Mouse (Mus musculus): ENCODE data around the gene Ppil4. TPM values are rescaled to one million over a fixed set of nuclear protein-coding genes. Genes with fewer than 3 reads are reported as not detected.

Gene Ppil4
- total RNA-seq, 2 experiments from 2014 or later, result 25.5 to 30.8 TPM

DNA sequence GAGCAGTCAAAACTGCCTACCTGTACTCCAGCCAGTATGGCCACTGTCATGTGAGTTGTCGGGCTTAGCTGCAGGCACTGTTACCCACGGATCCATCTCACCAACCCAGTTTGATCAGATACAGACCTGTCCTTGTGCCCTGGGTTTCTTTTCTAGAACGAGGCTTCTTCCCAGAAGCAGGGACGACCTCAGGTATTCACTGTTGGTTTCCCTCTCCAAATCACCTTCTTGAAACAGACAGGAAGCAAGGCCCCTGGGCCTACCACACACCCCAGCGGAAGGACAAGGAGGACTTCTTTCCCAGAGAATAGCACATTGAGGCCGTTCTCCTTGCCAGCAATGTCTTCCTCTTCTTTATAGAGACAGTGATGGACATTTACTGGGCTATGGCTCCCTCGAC lies 67.8 kb downstream of the Ppil4 start:
- no peak for DNase-seq (ENCODE audit: low spot score in 2 of 2)

DNA sequence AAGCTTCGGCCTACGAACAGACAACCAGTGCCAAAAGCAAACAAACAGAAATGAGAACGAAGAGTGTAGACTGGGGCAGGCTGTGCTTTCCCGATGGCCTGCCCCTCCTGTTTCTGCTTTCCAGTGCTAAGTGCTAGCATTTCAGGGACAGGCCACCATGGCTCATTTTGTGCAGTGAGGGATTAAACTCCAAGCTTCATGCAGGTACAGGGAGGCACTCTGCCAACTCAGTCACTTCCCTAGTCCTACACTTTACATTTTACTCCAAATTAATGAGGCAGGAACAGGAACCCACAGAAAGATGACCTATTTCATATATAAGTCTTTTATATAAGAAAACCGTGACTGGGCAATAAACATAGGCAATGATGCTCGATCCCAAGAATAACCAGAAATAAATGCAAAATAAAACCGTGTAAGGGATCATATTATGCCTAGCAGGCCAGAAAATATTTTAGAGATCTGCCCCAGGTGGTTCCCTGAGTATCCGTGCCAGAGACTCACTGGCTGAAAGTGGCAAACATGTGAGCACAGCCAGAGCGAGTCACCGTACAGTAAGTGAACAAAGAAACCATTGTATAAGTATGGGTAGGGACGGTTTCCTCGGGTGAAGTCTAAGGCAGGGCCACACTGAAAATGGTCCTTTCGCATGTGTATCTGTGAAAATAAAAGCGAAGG lies 68.7 kb downstream of the Ppil4 start:
- no peak for DNase-seq (ENCODE audit: low spot score in 2 of 2)

GRCm38 (mm10) chr10:7861937-7862657 lies 69.4 kb downstream of the Ppil4 start:
- DNase-seq (ENCODE audit: low spot score in 2 of 2), result no peak

- DNase-seq (ENCODE audit: low spot score in 2 of 2), result no peak
Measured at GRCm38 (mm10) chr10:7863411-7863810, 70.7 kb downstream of the Ppil4 start.

DNA sequence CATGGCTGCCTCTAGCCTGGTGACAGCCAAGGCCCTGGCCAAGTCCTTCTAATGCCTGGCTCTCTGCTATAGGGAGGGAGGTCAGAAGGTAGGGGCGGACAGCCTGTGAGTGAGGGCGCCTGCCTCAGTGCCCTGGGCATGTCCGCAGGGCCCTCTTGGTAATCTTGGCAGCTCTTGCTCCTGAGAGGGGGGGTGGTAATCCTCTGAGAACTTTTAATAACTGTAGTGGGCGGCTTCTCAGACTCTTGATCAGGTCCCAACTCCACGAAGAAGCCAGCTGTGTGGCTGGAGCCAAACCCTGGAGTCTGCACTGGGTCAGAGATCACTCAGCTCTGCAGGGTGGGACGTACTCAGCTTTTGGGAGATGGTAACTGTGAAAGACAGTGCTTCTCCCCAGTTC lies 71.5 kb downstream of the Ppil4 start:
- no peak for DNase-seq (ENCODE audit: low spot score in 2 of 2)

DNA sequence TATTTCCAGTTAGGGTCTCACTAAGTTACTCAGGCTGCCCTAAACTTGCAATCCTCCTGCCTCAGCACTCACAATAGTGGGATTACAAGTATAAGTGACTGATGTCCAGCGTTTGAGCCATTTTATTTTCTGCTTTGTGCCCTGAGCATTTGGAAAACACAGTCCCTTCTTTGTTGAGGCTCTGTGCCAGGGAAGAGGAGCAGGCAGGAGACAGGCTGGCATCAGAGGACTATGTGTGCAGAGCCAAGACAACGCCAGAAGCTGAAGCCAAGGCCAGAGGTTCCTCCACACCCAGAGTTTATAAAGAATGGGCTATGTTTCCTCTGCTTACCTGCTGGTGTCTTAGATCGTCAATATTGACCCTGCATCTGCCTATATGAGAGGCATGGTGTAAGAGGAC lies 72.1 kb downstream of the Ppil4 start:
- no peak for DNase-seq (ENCODE audit: low spot score in 2 of 2)

- peak; percentile 31 to 34 for DNase-seq (ENCODE audit: low spot score in 2 of 2)
Measured at GRCm38 (mm10) chr10:7866762-7867665, 74.3 kb downstream of the Ppil4 start.

DNA sequence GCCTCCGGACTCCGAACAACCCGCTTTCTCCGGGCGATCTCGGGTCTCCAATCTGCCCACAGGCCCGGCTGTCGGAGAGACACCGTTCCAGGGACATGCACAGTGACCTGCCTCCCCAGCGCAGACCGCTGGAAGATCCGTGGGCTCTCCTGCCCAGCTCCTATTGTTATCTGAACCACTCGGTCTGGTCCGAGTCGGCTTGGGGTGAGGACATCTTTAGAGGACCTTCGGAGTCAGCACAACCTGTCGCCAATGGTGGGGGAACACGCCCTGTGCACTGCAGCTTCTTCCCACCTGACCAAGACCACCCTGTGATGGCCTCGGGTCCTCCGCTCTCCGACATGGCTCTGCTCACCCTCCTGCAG lies 75.0 kb downstream of the Ppil4 start:
- DNase-seq (ENCODE audit: low spot score in 2 of 2), result no peak

GRCm38 (mm10) chr10:7869746-7870145 lies 77.1 kb downstream of the Ppil4 start:
- no peak for DNase-seq (ENCODE audit: low spot score in 2 of 2)

GRCm38 (mm10) chr10:7870571-7871315 lies 78.1 kb downstream of the Ppil4 start:
- peak in 1 of 2 experiments; percentile 39 for DNase-seq (ENCODE audit: low spot score in 2 of 2)

DNA sequence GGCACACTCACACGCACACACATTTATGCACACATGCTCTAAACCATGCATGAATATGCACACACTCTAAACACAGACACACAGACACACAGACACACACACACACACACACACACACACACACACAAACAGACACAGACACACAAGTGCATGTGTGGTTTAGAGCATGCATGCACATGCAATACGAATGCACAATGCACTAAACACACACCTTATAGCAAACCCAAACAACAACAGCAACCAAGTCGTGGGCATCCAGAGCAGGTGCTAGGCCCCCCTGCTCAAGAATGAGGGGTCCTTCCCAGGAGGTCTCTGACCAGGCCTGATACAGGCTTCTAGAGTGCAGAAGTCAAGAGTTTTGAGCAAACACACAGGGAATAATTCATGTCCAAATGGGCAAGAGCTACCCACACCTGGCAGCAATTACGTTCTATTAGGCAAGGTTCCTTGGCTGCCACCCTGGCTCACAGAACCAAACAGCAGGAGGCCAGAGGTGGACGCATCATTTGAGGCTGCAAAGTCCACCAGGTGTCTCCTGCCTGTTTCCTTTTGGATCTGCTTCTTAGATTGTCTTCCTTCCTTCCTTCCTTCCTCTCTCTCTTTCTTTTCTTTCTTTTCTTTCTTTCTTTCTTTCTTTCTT lies 78.8 kb downstream of the Ppil4 start:
- no peak for DNase-seq (ENCODE audit: low spot score in 2 of 2)

Small RNA genes lying within 50 kb of the gene (microRNA-seq; reads per million reads assigned to microRNA genes)
- gene Mir5104 (ENCODE audit: borderline number of aligned reads in 2 of 2), result 0.95 to 1.2 reads per million in 2 experiments

Other genes starting within 250 kb of the Ppil4 start
- gene Lrp11, start 203.1 kb upstream of the Ppil4 start, total RNA-seq (2021), result 10 to 100 TPM; 21.8 to 22.1 TPM
- 1 to 10 TPM; 5.9 to 9.1 TPM for gene Nup43, start 125.4 kb upstream of the Ppil4 start, total RNA-seq (2021)
- 10 to 100 TPM; 79.9 to 83.7 TPM for gene Pcmt1, start 111.8 kb upstream of the Ppil4 start, total RNA-seq (2021)
- gene Lats1, start 111.7 kb upstream of the Ppil4 start, total RNA-seq (2021), result 10 to 100 TPM; 40.6 to 52.9 TPM
- 10 to 100 TPM; 30.7 to 33.1 TPM for gene Katna1, start 66.9 kb upstream of the Ppil4 start, total RNA-seq (2021)
- 100 to 1,000 TPM; 173 to 253 TPM for gene Ginm1, start 67 bp upstream of the Ppil4 start, total RNA-seq (2021)
- gene Zc3h12d, start 39.6 kb downstream of the Ppil4 start, total RNA-seq (2021), result under 1 TPM; 0.13 to 0.38 TPM
- gene Tab2, start 163.3 kb downstream of the Ppil4 start, total RNA-seq (2021), result 10 to 100 TPM; 49.1 to 51.8 TPM

Measured in adrenal gland, adult 18-20 months (tissue).